Mouse (Mus musculus) embryonic fibroblast, embryonic 13.5 days (primary cell): Measurements from ENCODE around the gene Zik1.

Source experiments
- CTCF ChIP-seq: IDR thresholded peaks from 2 replicates; pipeline ENCODE4 v1.5.1; 2011; ENCODE audit warnings: mild to moderate bottlenecking, control low read depth, low read length, moderate library complexity, borderline replicate concordance; ENCODE audit not compliant: insufficient read depth
- POLR2A ChIP-seq: IDR thresholded peaks from 2 replicates; pipeline ENCODE4 v1.6.1; 2011; ENCODE audit warnings: low read depth, mild to moderate bottlenecking, control low read depth, low read length, moderate library complexity

DNA sequence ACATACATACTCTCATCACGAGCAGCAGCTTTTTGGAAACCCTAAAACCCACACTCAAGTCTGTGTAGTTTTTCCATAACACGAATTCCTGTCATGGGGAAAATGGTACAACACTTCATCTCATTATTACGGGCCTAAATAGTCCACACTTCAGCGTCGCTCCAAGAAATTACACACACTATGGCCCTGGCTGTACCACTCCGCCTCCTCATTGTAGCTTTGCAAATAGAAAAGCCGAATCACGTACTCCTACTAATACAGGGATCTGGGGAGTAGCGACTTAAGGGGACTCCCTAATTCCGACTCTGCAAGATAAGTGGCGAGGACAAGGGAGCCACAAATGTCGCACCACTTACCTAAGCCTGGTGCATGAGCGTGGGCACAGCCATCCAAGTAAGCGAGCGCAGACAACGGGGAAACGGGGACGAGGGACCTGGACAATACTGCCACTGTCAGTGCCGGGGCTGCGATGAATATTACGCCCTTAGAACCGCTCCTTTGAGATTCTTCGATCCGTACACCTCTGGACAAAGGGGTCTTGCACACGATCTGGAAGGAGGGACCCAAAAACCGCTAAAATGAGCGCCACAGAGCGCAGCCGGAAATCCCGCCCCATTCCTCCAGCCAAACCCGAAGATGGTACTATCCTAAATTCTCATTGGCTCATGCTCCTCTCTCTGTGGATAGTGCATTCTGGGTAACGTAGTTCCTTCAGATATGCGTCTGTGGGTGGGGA, at the start of gene Zik1:
- TF ChIP-seq POLR2A (peak; percentile 52; the same call in 1 of the 2 replicates), CTCF (no peak)
